Mouse (Mus musculus) urinary bladder, postnatal 25 days (tissue): Measurements from ENCODE around the gene Zfp609.
"Not testable (repeated sequence)": the region's sequence is repeated elsewhere in the genome, so short reads cannot be mapped to it uniquely, and the experiment has no call there.

Experiments
- DNase-seq: peaks from one replicate; pipeline ENCODE4 v3.0.0; 2022; ENCODE audit warnings: low spot score

The Zfp609 gene

GRCm38 (mm10) chr9:65718195-65718594, 109.2 kb downstream of the Zfp609 start:
- DNase-seq: no peak

GRCm38 (mm10) chr9:65703926-65704595, 123.3 kb downstream of the Zfp609 start:
- DNase-seq: no peak

- DNase-seq: no peak
Measured at GRCm38 (mm10) chr9:65703241-65703640, 124.1 kb downstream of the Zfp609 start.

- DNase-seq: no peak
Measured at GRCm38 (mm10) chr9:65702286-65702685, 125.1 kb downstream of the Zfp609 start.

- DNase-seq: no peak
Measured at GRCm38 (mm10) chr9:65700504-65700903, 126.9 kb downstream of the Zfp609 start.

- DNase-seq: no peak
Measured at GRCm38 (mm10) chr9:65697992-65698391, 129.4 kb downstream of the Zfp609 start.

- DNase-seq: no peak
Measured at GRCm38 (mm10) chr9:65697356-65697755, 130.0 kb downstream of the Zfp609 start.

- DNase-seq: no peak
Measured at GRCm38 (mm10) chr9:65696337-65696736, 131.0 kb downstream of the Zfp609 start.

GRCm38 (mm10) chr9:65695646-65696045, 131.7 kb downstream of the Zfp609 start:
- DNase-seq: no peak

GRCm38 (mm10) chr9:65692959-65693603, 134.3 kb downstream of the Zfp609 start:
- no peak for DNase-seq

- DNase-seq: no peak
Measured at GRCm38 (mm10) chr9:65692466-65692865, 134.9 kb downstream of the Zfp609 start.

- DNase-seq: not testable (repeated sequence)
Measured at GRCm38 (mm10) chr9:65689869-65690268, 137.5 kb downstream of the Zfp609 start.

GRCm38 (mm10) chr9:65684704-65685103, 142.7 kb downstream of the Zfp609 start:
- no peak for DNase-seq

- no peak for DNase-seq
Measured at GRCm38 (mm10) chr9:65682994-65683393, 144.4 kb downstream of the Zfp609 start.

GRCm38 (mm10) chr9:65682183-65682582, 145.2 kb downstream of the Zfp609 start:
- DNase-seq: no peak

GRCm38 (mm10) chr9:65681634-65681940, 145.8 kb downstream of the Zfp609 start:
- DNase-seq: no peak

GRCm38 (mm10) chr9:65680938-65681633, 146.3 kb downstream of the Zfp609 start:
- DNase-seq: no peak

- no peak for DNase-seq
Measured at GRCm38 (mm10) chr9:65679181-65679761, 148.1 kb downstream of the Zfp609 start.

- no peak for DNase-seq
Measured at GRCm38 (mm10) chr9:65677119-65677462, 150.3 kb downstream of the Zfp609 start.

- peak; percentile 96 for DNase-seq
Measured at GRCm38 (mm10) chr9:65676358-65677118, 150.8 kb downstream of the Zfp609 start.

GRCm38 (mm10) chr9:65675461-65676357, 151.7 kb downstream of the Zfp609 start:
- no peak for DNase-seq
